Mouse (Mus musculus) embryonic facial prominence, embryonic 11.5 days (tissue): ENCODE results near the gene Parvg. TPM values are rescaled to one million over a fixed set of nuclear protein-coding genes. Genes with fewer than 3 reads are reported as not detected.

Experiments used
- ATAC-seq: fragments of 200-750 bp; cut with Nextera tagmentation; replicated peaks from 2 replicates; pipeline ENCODE4 v1.8.0; 2017; ENCODE audit warnings: low read depth; ENCODE audit not compliant: insufficient number of reproducible peaks, low FRiP score, low TSS enrichment
- DNase-seq: peaks from one replicate; pipeline ENCODE4 v3.0.0-alpha.2; 2015; ENCODE audit warnings: low spot score
- H3K27ac ChIP-seq: fragments of 300-500 bp; sonication (generic); replicated peaks from 2 replicates; pipeline ENCODE4 v1.5.1; 2014; ENCODE audit warnings: mild to moderate bottlenecking, low read depth, low read length, control low read depth
- H3K27me3 ChIP-seq: fragments of 300-500 bp; sonication (generic); 2 replicates; pipeline ENCODE4 v1.6.1; 2014; ENCODE audit warnings: mild to moderate bottlenecking, low read length, moderate library complexity, mixed read lengths; ENCODE audit not compliant: control insufficient read depth, insufficient read depth
- H3K36me3 ChIP-seq: fragments of 300-500 bp; sonication (generic); replicated peaks from 2 replicates; pipeline ENCODE4 v1.6.1; 2014; ENCODE audit warnings: low read depth, mild to moderate bottlenecking, low read length, moderate library complexity, mixed read lengths; ENCODE audit not compliant: control insufficient read depth, insufficient read depth
- H3K4me1 ChIP-seq: fragments of 300-500 bp; sonication (generic); 2 replicates; pipeline ENCODE4 v1.6.1; 2014; ENCODE audit warnings: low read length, mixed read lengths; ENCODE audit not compliant: control insufficient read depth, insufficient read depth
- H3K4me2 ChIP-seq: fragments of 300-500 bp; sonication (generic); 2 replicates; pipeline ENCODE4 v1.6.1; 2014; ENCODE audit warnings: low read depth, mild to moderate bottlenecking, control low read depth, low read length, moderate library complexity
- H3K4me3 ChIP-seq: fragments of 300-500 bp; sonication (generic); 2 replicates; pipeline ENCODE4 v1.5.1; 2014; ENCODE audit warnings: low read depth, low read length, control low read depth
- H3K9ac ChIP-seq: fragments of 300-500 bp; sonication (generic); replicated peaks from 2 replicates; pipeline ENCODE4 v1.6.1; 2014; ENCODE audit warnings: mild to moderate bottlenecking, control low read depth, low read length
- H3K9me3 ChIP-seq: fragments of 300-500 bp; sonication (generic); replicated peaks from 2 replicates; pipeline ENCODE4 v1.6.1; 2016; ENCODE audit warnings: mild to moderate bottlenecking, low read length, inconsistent platforms, mixed read lengths; ENCODE audit not compliant: control insufficient read depth
- WGBS: fragments of 180-500 bp; shearing (Covaris S2); extraction: QIAGEN DNeasy Blood & Tissue Kit; methylation state at CpG from one replicate; pipeline ENCODE4 v1.1.7; 2014; 5-methylcytosine and 5-hydroxymethylcytosine counted together
- polyA plus RNA-seq: library from polyadenylated mRNA; unstranded; fragments of >200 nt; fragmentation: Nextera tagmentation; extraction: Ambion mirVana; gene quantifications from 2 replicates; pipeline ENCODE4 v1.2.1, GENCODE M21; 2014

The Parvg gene
- polyA plus RNA-seq, 1 experiment from 2014 or later, result 1.2 TPM

DNA sequence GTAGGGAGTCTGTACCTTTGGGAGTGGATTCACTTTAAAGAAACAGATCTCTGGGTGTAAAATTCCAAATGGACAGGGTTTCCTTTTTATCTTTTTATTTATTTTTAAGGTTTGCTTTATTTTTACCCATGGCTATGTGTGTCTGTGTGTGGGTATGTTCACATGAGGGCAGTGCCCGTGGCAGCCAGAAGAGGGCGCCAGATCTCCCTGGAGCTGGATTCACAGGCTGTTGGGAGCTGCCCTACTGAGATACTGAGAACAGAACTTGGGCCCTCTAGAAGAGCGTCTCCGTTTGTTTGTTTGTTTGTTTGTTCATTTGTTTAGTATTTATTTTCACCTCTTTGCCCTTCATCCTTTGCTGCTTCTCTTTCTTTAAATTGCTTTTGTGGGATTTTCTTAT, 24.9 kb downstream of the Parvg start:
- Histone ChIP-seq H3K27me3 (no peaks in the 10 kb centered on the region), H3K27ac (no peak overlapping the region), H3K4me2 (no peak overlapping the region), H3K9me3 (no peaks in the 10 kb centered on the region), H3K4me1 (no peaks in the 10 kb centered on the region), H3K4me3 (no peak overlapping the region), H3K36me3 (no peaks in the 10 kb centered on the region), H3K9ac (no peak overlapping the region)
- DNase-seq (no peak), ATAC-seq (no peak)
- 91% methylated on average over 4 of the region's 4 CpGs for WGBS

DNA sequence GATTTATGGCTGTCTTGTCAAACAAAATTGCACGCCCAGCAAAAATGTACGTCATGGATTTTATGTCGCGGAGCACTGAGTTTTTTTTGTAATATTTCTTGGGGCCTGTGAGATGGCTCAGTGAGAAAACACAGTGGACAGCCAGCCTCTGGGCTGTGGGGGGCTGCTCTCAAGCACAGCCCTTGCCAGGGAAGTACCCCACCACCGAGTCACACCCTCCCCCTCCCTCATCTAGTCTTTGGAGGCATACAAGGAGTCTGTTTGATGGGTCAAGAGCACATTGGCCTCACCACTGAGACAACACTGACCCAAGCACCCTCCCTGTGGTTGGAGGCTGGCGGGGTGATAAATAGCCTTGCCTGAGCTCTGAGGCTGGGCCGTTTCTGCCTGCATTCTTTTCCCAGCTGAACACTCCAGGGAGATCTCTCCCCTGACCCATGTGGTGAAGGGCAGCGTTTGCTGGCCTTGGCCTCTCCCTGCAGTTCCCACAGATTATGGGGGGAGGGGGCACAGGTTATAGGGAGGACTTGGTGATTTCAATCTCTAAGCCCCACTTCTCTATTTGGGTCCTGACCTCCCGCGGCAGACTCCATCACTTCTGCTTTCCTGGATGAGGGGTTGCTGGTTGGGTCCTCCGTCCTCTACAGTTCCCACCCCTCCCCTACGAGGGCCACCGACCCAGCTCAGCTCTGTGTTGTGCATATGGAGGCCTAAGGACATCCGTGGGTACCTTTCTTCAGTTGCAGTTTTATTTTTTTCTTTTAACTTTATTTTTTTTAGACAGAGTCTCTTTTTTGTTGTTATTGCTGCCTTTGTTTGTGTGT, 26.3 kb downstream of the Parvg start:
- 62% methylated on average over 14 of the region's 14 CpGs for WGBS
- Histone ChIP-seq H3K4me3 (no peak overlapping the region), H3K36me3 (no peaks in the 10 kb centered on the region), H3K27me3 (no peaks in the 10 kb centered on the region), H3K4me2 (no peak overlapping the region), H3K9me3 (no peaks in the 10 kb centered on the region), H3K9ac (no peak overlapping the region), H3K4me1 (no peaks in the 10 kb centered on the region), H3K27ac (no peak overlapping the region)
- no peak for DNase-seq
- no peak for ATAC-seq

DNA sequence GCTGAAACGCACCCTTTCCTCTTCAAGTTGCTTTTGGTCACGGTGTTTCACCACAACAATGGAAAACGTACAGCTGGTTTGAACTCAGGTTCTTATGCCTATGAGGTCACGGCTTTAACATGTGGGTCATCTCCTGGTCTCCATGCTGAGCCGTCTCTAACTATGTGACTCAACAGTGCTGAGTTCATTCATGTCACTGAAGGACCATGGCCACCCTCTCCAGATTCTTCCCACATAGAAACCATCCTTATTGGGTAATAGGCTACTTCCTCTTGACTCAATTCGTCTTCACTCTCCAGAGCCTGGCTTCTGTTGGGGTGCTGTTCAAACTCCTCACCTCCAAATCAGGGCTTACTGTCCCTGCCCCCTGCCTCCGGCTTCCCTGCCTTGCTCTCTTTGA, 27.5 kb downstream of the Parvg start:
- ATAC-seq (no peak), DNase-seq (no peak)
- no peaks in the 10 kb centered on the region for H3K9me3 ChIP-seq
- H3K27ac ChIP-seq, result no peak overlapping the region
- WGBS, result 91% methylated on average over 7 of the region's 7 CpGs
- no peaks in the 10 kb centered on the region for H3K27me3 ChIP-seq
- no peak overlapping the region for H3K9ac ChIP-seq
- H3K4me3 ChIP-seq, result no peak overlapping the region
- no peak overlapping the region for H3K4me2 ChIP-seq
- H3K4me1 ChIP-seq, result no peaks in the 10 kb centered on the region
- no peaks in the 10 kb centered on the region for H3K36me3 ChIP-seq

DNA sequence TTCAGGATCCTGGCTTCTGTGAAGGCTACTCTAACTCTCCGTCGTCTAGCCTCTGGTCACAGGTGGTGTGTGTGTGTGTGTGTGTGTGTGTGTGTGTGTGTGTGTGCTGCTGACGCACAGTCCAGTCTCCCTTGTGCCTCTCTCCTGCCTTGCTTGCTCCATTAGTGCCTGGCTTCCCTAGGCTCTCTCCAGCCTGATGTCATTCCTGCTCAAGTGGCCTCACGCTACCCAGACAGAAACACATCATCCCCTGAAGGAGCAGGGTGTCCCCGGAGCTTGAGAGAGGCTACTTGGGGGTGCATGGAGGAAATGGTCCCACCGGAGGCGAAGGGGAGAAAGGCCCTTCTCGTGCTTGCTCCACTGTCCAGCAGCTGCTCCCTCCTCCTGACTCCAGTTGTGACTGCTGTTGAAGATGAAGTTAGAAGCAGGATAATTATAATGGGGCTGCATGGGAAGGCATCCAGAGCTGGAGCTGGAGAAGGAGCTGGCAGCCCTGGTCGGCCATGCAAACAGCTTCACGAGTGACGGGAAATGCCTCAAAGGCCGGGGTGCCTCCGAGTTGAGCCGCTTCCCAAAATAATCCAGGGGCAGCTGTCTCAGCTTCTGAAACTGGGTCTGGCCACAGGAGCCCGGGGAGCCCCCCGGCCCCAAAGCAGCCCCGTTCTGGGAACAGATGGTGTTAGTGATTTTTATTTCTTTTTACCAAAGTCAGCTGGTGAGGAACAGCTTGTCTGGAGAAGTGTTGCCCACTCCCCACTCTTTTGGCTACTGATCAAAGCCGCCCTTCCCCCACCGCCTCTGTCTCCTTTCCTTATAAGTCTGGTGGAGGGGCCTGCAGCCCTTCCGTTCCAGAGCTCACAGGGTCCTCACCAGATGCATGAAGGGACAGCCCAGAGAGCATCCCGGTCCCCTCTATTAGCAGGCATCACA, 28.4 kb downstream of the Parvg start:
- H3K9ac ChIP-seq, result no peak overlapping the region
- H3K27ac ChIP-seq, result no peak overlapping the region
- WGBS, result 69% methylated on average over 21 of the region's 21 CpGs

DNA sequence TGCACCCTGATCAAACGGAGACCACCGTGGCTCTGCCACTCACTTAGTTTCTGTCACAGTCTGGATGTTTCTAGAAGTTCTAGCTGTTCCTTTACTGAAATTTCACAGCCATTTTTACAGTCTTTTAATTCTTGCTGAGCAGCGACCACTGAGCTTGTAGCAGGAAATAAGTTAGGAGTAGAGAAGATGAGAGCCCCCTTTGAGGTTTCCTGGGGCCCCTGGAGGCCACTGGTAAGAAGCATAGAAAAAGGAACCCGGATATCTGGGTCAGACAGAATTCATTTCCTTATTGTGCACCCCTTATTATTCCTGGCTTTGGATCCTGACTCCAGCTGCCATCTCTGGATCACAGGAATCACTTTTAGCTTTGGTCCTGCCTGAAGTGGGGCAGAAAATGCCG, 31.3 kb downstream of the Parvg start:
- DNase-seq, result no peak
- 82% methylated on average over 5 of the region's 5 CpGs for WGBS
- H3K27me3 ChIP-seq, result no peaks in the 10 kb centered on the region
- no peaks in the 10 kb centered on the region for H3K9me3 ChIP-seq
- no peak for ATAC-seq
- H3K4me1 ChIP-seq, result no peaks in the 10 kb centered on the region
- H3K4me3 ChIP-seq, result no peak overlapping the region
- H3K4me2 ChIP-seq, result no peak overlapping the region
- no peak overlapping the region for H3K27ac ChIP-seq
- no peaks in the 10 kb centered on the region for H3K36me3 ChIP-seq
- no peak overlapping the region for H3K9ac ChIP-seq

More for the DNA sequence above, 28.4 kb downstream of the Parvg start:
- ATAC-seq, result no peak
- Histone ChIP-seq H3K27me3 (no peaks in the 10 kb centered on the region), H3K9me3 (no peaks in the 10 kb centered on the region), H3K4me1 (no peaks in the 10 kb centered on the region), H3K4me2 (no peak overlapping the region), H3K36me3 (no peaks in the 10 kb centered on the region), H3K4me3 (no peak overlapping the region)
- no peak for DNase-seq

DNA sequence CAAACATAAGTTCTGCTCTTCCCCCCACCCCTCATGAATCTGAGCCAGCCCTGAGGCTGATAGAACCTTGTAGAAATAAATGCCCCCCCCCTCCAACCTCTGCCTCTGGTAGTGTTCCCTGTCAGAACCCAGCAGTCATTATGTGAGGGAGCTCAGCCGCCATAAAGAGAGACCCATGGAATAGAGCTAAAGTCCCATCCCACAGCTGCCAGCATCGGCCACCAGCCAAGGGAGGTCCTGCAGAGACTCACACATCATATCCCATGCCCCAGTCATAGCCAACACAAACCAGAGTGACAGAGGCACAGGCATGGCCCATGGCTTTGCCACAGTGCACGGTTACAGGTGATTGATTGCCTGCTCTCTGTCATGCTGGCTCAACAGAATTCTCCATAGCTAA, 40.9 kb downstream of the Parvg start:
- Histone ChIP-seq H3K9ac (no peak overlapping the region), H3K4me2 (no peak overlapping the region), H3K9me3 (no peaks in the 10 kb centered on the region), H3K27ac (no peak overlapping the region), H3K4me1 (no peaks in the 10 kb centered on the region), H3K36me3 (no peaks in the 10 kb centered on the region), H3K27me3 (no peaks in the 10 kb centered on the region), H3K4me3 (no peak overlapping the region)
- ATAC-seq, result no peak
- WGBS, result 90% methylated on average over 3 of the region's 3 CpGs
- DNase-seq, result no peak

DNA sequence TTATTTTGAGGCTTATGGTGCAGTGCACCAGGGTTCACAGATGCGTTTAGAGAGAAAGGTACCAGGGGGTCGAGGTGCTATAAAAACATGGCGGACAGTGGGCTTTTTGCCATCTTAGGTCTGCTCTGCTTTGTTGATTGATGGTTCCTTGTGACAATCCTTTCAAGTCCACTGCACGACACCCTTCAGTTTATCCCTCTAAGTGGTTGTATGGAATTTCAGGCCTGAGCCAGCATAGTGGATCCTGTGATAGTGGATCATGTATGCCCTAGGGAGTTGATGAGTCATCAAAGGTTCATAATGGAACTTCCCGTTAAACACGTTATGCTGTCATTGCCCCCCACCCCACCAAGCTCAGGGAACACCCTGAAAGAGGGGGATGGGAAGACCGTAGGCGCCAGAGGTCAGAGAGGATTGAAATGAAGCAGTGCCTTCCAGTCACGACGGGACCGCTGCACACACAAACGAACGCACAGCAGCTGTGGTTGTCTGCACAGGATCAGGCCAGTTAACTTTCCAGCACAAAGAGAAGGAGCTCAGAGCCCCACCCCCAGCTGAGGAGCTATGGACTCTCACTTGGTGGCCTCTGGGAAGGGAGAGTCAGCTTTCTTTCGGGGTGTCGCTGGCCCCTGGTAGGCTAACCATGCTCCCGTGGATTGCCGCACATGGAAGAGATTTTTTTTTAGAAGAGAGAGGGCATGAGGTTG, 42.0 kb downstream of the Parvg start:
- WGBS, result 67% methylated on average over 17 of the region's 17 CpGs
- H3K4me1 ChIP-seq, result no peaks in the 10 kb centered on the region
- no peak overlapping the region for H3K4me3 ChIP-seq
- H3K4me2 ChIP-seq, result no peak overlapping the region
- H3K27me3 ChIP-seq, result no peaks in the 10 kb centered on the region
- DNase-seq, result no peak
- no peak overlapping the region for H3K9ac ChIP-seq
- no peaks in the 10 kb centered on the region for H3K9me3 ChIP-seq
- H3K36me3 ChIP-seq, result no peaks in the 10 kb centered on the region
- ATAC-seq, result no peak
- H3K27ac ChIP-seq, result no peak overlapping the region
